Mouse (Mus musculus): ENCODE results near the gene Pld5. TPM values are rescaled to one million over a fixed set of nuclear protein-coding genes. Genes with fewer than 3 reads are reported as not detected.

Gene Pld5
- polyA plus RNA-seq (2012; rRNA removed): 0.51 and 0.53 TPM in 2 replicates
- polyA plus RNA-seq (2014; fragmentation: Nextera tagmentation; extraction: Ambion mirVana): 0.65 and 0.72 TPM in 2 replicates

DNA sequence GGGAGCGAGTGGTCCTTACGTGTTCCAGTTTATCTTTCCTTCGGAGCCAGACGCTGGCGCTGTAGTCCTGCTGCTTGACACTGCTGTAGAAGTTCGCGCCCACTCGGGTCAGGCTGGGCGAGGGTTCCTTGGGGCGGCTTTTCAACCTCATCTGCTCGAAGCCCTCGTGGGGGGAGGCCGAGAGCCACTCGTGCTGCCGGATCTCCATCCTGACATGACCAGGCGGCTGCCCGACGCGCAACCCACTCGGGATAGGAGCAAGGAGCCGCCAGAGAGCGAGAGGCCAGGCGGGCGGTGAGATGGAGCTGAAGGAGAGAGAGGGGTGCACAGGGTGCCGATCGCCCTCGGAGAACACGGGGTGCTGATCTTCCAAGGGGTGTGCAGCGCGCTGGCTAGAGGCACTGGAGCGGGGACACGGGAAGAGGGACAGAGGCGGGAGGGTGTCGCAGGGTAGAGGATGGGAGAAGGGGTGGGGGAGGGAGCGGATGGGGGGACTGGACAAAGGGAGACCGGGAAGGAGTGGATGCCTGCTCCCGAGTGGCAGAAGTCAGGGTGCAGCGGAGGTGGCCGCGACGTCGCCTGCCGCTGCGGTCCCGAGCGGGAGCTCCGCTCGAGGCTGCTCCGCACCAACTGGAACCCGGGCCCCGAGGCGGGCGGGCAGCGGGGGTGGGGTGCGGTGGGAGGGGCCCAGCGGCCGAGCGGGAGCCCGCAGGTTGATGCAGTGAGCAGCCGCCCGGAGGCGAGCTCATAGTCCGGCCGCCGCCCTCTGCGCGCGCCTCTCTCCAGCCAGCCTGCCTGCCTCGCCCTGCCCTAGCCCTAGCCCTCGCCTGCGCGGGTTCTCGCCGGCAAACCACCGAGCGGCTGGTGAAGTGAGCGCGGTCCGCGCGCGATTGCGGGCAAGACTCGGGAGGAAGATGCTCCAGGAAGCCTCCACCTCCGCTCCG lies at the start of gene Pld5:
TSS of gene Pld5 (minus strand) at position 646 of the 944 bp plus-strand sequence.
- ATAC-seq (ENCODE audit: low FRiP score, low read depth) (peak; percentile 72), DNase-seq (ENCODE audit: low spot score) (peak; percentile 44)
- no peaks in the 10 kb centered on the region for H3K36me3 ChIP-seq (ENCODE audit: control insufficient read depth, insufficient read depth, low read length)
- H3K4me2 ChIP-seq (replicated peaks; ENCODE audit: low read depth, low read length, severe bottlenecking): peak within 1 kb of the TSS; percentile 92
- H3K27ac ChIP-seq (replicated peaks; ENCODE audit: low read depth, low read length): no peak within 1 kb of the TSS
- peak within 1 kb of the TSS; percentile 47 for H3K4me3 ChIP-seq (replicated peaks; ENCODE audit: low read length)
- H3K4me1 ChIP-seq (ENCODE audit: control insufficient read depth, insufficient read depth, low read length): peaks cover 8% of the 10 kb centered on the region
- H3K9ac ChIP-seq (ENCODE audit: low read depth, low read length, severe bottlenecking): peak within 1 kb of the TSS; percentile 52
- H3K9me3 ChIP-seq (ENCODE audit: control insufficient read depth, low read length): no peaks in the 10 kb centered on the region
- peaks cover 33% of the 10 kb centered on the region for H3K27me3 ChIP-seq (ENCODE audit: control insufficient read depth, insufficient read depth, low read length)
- no peak for TF ChIP-seq POLR2A (IDR thresholded peaks at IDR 0.05; ENCODE audit: borderline replicate concordance, extremely low read depth, insufficient read depth, insufficient read length)
- WGBS: under 1% methylated on average over 50 of the region's 86 CpGs

DNA sequence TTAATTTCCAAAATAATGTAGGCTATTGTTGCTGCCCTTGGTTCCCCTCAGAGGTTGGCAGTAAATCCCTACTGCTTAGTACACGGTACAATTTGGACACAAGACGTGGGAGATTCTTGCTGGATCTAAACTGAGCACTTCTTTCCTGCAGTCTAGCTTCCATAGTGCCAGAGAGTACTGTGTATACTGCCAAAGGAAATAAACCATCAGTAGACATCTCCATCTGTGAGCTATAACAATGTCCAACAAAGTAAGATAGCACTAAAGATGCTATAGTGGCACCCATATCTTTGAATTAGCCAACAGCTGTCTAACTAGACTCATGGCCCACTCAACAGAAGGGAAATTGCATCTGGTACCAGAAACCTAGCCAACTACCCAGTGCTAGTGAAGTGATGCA lies 40.0 kb upstream of the Pld5 start:
- no peak for TF ChIP-seq POLR2A (IDR thresholded peaks at IDR 0.05; ENCODE audit: borderline replicate concordance, extremely low read depth, insufficient read depth, insufficient read length)
- ATAC-seq (ENCODE audit: low FRiP score, low read depth): no peak
- WGBS: 87% methylated on average over 2 of the region's 2 CpGs

DNA sequence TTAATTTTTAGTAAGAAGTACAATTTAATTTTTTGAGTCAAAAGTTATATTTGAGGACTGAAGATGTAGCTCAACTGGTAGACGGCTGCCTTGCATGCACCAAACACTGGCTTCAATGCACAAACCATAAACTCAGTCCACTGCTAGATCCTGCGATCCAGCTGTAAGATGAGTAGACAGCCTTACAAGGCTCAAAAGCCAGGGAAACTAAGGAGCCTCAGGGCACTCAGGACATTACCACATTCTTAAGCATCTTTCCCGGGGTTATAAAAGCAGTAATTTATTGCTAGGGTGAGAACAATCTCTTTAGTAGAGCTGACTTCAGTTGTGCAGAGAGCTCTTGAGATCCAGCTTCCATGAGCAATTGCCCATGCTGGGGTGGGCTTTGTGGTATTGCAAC lies 35.1 kb upstream of the Pld5 start:
- no peaks in the 10 kb centered on the region for H3K4me1 ChIP-seq (ENCODE audit: control insufficient read depth, insufficient read depth, low read length)
- TF ChIP-seq POLR2A (IDR thresholded peaks at IDR 0.05; ENCODE audit: borderline replicate concordance, extremely low read depth, insufficient read depth, insufficient read length): no peak
- no peaks in the 10 kb centered on the region for H3K36me3 ChIP-seq (ENCODE audit: control insufficient read depth, insufficient read depth, low read length)
- H3K4me2 ChIP-seq (replicated peaks; ENCODE audit: low read depth, low read length, severe bottlenecking): no peak overlapping the region
- WGBS: 22% methylated on average over 3 of the region's 3 CpGs
- H3K27ac ChIP-seq (replicated peaks; ENCODE audit: low read depth, low read length): no peak overlapping the region
- no peak overlapping the region for H3K9ac ChIP-seq (ENCODE audit: low read depth, low read length, severe bottlenecking)
- no peaks in the 10 kb centered on the region for H3K9me3 ChIP-seq (ENCODE audit: control insufficient read depth, low read length)
- ATAC-seq (ENCODE audit: low FRiP score, low read depth): no peak
- DNase-seq (ENCODE audit: low spot score): no peak
- H3K27me3 ChIP-seq (ENCODE audit: control insufficient read depth, insufficient read depth, low read length): no peaks in the 10 kb centered on the region
- H3K4me3 ChIP-seq (replicated peaks; ENCODE audit: low read length): no peak overlapping the region

More for the DNA sequence above, 40.0 kb upstream of the Pld5 start:
- Histone ChIP-seq H3K4me1 (ENCODE audit: control insufficient read depth, insufficient read depth, low read length) (no peaks in the 10 kb centered on the region), H3K9me3 (ENCODE audit: control insufficient read depth, low read length) (no peaks in the 10 kb centered on the region), H3K4me3 (replicated peaks; ENCODE audit: low read length) (no peak overlapping the region), H3K4me2 (replicated peaks; ENCODE audit: low read depth, low read length, severe bottlenecking) (no peak overlapping the region), H3K36me3 (ENCODE audit: control insufficient read depth, insufficient read depth, low read length) (no peaks in the 10 kb centered on the region), H3K27ac (replicated peaks; ENCODE audit: low read depth, low read length) (no peak overlapping the region), H3K27me3 (ENCODE audit: control insufficient read depth, insufficient read depth, low read length) (no peaks in the 10 kb centered on the region), H3K9ac (ENCODE audit: low read depth, low read length, severe bottlenecking) (no peak overlapping the region)
- no peak for DNase-seq (ENCODE audit: low spot score)

DNA sequence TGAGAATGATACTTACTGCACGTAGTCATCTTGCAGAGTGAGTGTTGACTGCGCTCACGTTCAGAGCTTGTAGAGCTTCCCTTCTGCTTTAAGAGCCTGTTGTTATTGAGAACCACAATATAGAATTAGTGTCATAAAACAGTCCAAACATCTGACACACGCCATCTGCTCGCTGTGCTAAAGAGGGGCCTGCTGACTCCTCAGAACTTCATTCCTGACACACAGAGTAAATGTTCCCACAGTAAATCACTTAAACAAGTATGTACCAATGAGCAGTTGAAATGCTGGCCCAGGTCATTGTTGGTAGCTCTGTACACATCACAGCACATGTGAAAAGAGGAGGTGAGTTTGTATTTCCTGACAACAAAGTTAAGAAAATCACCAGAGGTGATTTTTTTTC lies 14.3 kb upstream of the Pld5 start:
- H3K27ac ChIP-seq (replicated peaks; ENCODE audit: low read depth, low read length): no peak overlapping the region
- no peaks in the 10 kb centered on the region for H3K27me3 ChIP-seq (ENCODE audit: control insufficient read depth, insufficient read depth, low read length)
- no peaks in the 10 kb centered on the region for H3K36me3 ChIP-seq (ENCODE audit: control insufficient read depth, insufficient read depth, low read length)
- ATAC-seq (ENCODE audit: low FRiP score, low read depth): no peak
- 36% methylated on average over 5 of the region's 5 CpGs for WGBS
- DNase-seq (ENCODE audit: low spot score): no peak
- H3K9me3 ChIP-seq (ENCODE audit: control insufficient read depth, low read length): no peaks in the 10 kb centered on the region
- H3K4me3 ChIP-seq (replicated peaks; ENCODE audit: low read length): no peak overlapping the region
- H3K4me1 ChIP-seq (ENCODE audit: control insufficient read depth, insufficient read depth, low read length): no peaks in the 10 kb centered on the region
- H3K9ac ChIP-seq (ENCODE audit: low read depth, low read length, severe bottlenecking): no peak overlapping the region
- no peak for TF ChIP-seq POLR2A (IDR thresholded peaks at IDR 0.05; ENCODE audit: borderline replicate concordance, extremely low read depth, insufficient read depth, insufficient read length)
- H3K4me2 ChIP-seq (replicated peaks; ENCODE audit: low read depth, low read length, severe bottlenecking): no peak overlapping the region

DNA sequence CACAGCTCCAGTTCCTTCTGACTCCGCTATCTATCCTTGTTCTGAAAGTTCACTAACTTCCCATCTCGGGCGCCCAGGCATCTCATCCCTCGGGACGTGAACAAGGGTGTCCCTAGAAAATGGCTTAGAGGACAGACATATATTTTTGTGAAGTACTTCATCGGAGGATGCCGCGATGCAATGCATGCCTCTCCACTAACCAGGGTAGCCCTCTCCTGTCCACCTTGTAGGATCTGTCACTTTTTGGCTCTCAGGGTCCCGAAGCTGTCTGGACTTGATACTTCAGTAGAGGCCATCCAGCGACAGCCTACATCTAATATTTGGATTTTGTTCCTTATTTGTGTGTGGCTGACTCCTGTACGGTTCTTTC lies 484 bp upstream of the Pld5 start:
- no peaks in the 10 kb centered on the region for H3K9me3 ChIP-seq (ENCODE audit: control insufficient read depth, low read length)
- H3K27ac ChIP-seq (replicated peaks; ENCODE audit: low read depth, low read length): no peak overlapping the region
- peak overlapping the region; percentile 47 for H3K4me3 ChIP-seq (replicated peaks; ENCODE audit: low read length)
- 11% methylated on average over 11 of the region's 11 CpGs for WGBS
- peaks cover 8% of the 10 kb centered on the region for H3K4me1 ChIP-seq (ENCODE audit: control insufficient read depth, insufficient read depth, low read length)
- peak overlapping the region; percentile 52 for H3K9ac ChIP-seq (ENCODE audit: low read depth, low read length, severe bottlenecking)
- no peaks in the 10 kb centered on the region for H3K36me3 ChIP-seq (ENCODE audit: control insufficient read depth, insufficient read depth, low read length)
- ATAC-seq (ENCODE audit: low FRiP score, low read depth) (no peak), DNase-seq (ENCODE audit: low spot score) (no peak)
- peaks cover 33% of the 10 kb centered on the region for H3K27me3 ChIP-seq (ENCODE audit: control insufficient read depth, insufficient read depth, low read length)
- H3K4me2 ChIP-seq (replicated peaks; ENCODE audit: low read depth, low read length, severe bottlenecking): peak overlapping the region; percentile 92
- TF ChIP-seq POLR2A (IDR thresholded peaks at IDR 0.05; ENCODE audit: borderline replicate concordance, extremely low read depth, insufficient read depth, insufficient read length): no peak

Measured in limb, embryonic 14.5 days (tissue).